ENCODE assay signal across 8 mouse cellular contexts in genomic region chr5:104072272-104072886, GRCm38 (mm10). TPM values are rescaled to one million over a fixed set of nuclear protein-coding genes. Genes with fewer than 3 reads are reported as not detected.
DNase-seq lines count a peak whose midpoint lies in the region; ATAC-seq and TF ChIP-seq lines count a peak whose summit lies in the region.

No protein-coding gene starts in this region.

- H3K36me3 ChIP-seq in kidney, adult 2 months (ENCODE audit: control insufficient read depth, insufficient read depth, low read length) = no peaks in the 10 kb centered on the region
- no peaks in the 10 kb centered on the region for H3K36me3 ChIP-seq in forebrain, embryonic 15.5 days
- H3K36me3 ChIP-seq in limb, embryonic 13.5 days = no peaks in the 10 kb centered on the region

- H3K27ac ChIP-seq in kidney, adult 2 months (ENCODE audit: insufficient read depth, low read depth, low read length) = no peak overlapping the region
- peak overlapping the region; percentile 54 for H3K27ac ChIP-seq in forebrain, embryonic 15.5 days (replicated peaks)
- H3K27ac ChIP-seq in limb, embryonic 13.5 days = 0 out of 2 replicates have a peak overlapping the region, but pooled peaks have one; percentile 17

- H3K9me3 ChIP-seq in forebrain, embryonic 15.5 days = no peaks in the 10 kb centered on the region
- H3K9me3 ChIP-seq in limb, embryonic 13.5 days = no peaks in the 10 kb centered on the region

- H3K4me1 ChIP-seq in kidney, adult 2 months (ENCODE audit: control insufficient read depth, insufficient read depth, low read length) = no peaks in the 10 kb centered on the region
- H3K4me1 ChIP-seq in forebrain, embryonic 15.5 days = 0 out of 2 replicates have a peak, but pooled peaks cover 4% of the 10 kb centered on the region
- H3K4me1 ChIP-seq in limb, embryonic 13.5 days = peaks cover 18% of the 10 kb centered on the region

- no peak overlapping the region for H3K4me2 ChIP-seq in forebrain, embryonic 15.5 days (replicated peaks)
- no peak overlapping the region for H3K4me2 ChIP-seq in limb, embryonic 13.5 days (replicated peaks)

- no peak overlapping the region for H3K9ac ChIP-seq in forebrain, embryonic 15.5 days (replicated peaks)
- no peak overlapping the region for H3K9ac ChIP-seq in limb, embryonic 13.5 days

- H3K4me3 ChIP-seq in kidney, adult 2 months (ENCODE audit: insufficient read depth, low read depth, low read length) = no peak overlapping the region
- no peak overlapping the region for H3K4me3 ChIP-seq in forebrain, embryonic 15.5 days
- no peak overlapping the region for H3K4me3 ChIP-seq in limb, embryonic 13.5 days

- peak; percentile 37 for DNase-seq in kidney, postnatal 14 days
- no peak for DNase-seq in kidney, adult 2 months
- DNase-seq in retina, postnatal 1 day = peak; percentile 94
- no peak for DNase-seq in thymus, postnatal 25 days
- no peak for DNase-seq in adrenal gland, postnatal 4 days (ENCODE audit: low spot score in 2 of 2)
- no peak for DNase-seq in cerebellum, adult 9-10 months

- ATAC-seq in forebrain, embryonic 15.5 days (replicated peaks) = peak; percentile 91
- ATAC-seq in limb, embryonic 13.5 days (ENCODE audit: low FRiP score, low read depth) = peak; percentile 90

- WGBS in kidney, adult 2 months = 46% methylated on average over 7 of the region's 8 CpGs
- WGBS in forebrain, embryonic 15.5 days = 8% methylated on average over 6 of the region's 8 CpGs
- 48% methylated on average over 6 of the region's 8 CpGs for WGBS in limb, embryonic 13.5 days

- no peak for TF ChIP-seq CTCF in kidney, adult 2 months (conservative IDR thresholded peaks at IDR 0.05; ENCODE audit: insufficient read depth, insufficient read length, low read depth, low read length)

- TF ChIP-seq POLR2A in kidney, adult 2 months (IDR thresholded peaks at IDR 0.05; ENCODE audit: low read depth, low read length) = no peak

- no peaks in the 10 kb centered on the region for H3K27me3 ChIP-seq in kidney, adult 2 months (replicated peaks; ENCODE audit: control insufficient read depth, insufficient read depth, low read length)
- no peaks in the 10 kb centered on the region for H3K27me3 ChIP-seq in forebrain, embryonic 15.5 days
- peaks cover 5% of the 10 kb centered on the region; the same call in 1 of the 2 replicates for H3K27me3 ChIP-seq in limb, embryonic 13.5 days

RNA-seq across cellular contexts. Expression of gene Gm17660, which starts 5.0 kb away (rescaled TPM):
- polyA plus RNA-seq in kidney, adult 2 months (2012; rRNA removed) = not detected in 2 replicates
- polyA plus RNA-seq in forebrain, embryonic 15.5 days (2015; fragmentation: Nextera tagmentation; extraction: Ambion mirVana) = 0.47 TPM in 1 of 2 replicates, not detected in the other
- not detected in 2 replicates for polyA plus RNA-seq in limb, embryonic 13.5 days (2015; fragmentation: Nextera tagmentation; extraction: Ambion mirVana)
- not detected for total RNA-seq in adrenal gland, postnatal 4 days (2021)

RNA-seq across cellular contexts. Expression of gene Nudt9, which starts 26.3 kb away (rescaled TPM):
- polyA plus RNA-seq in kidney, adult 2 months (2012; rRNA removed) = 59.7 and 63.8 TPM in 2 replicates
- polyA plus RNA-seq in forebrain, embryonic 15.5 days (2015; fragmentation: Nextera tagmentation; extraction: Ambion mirVana) = 56.6 and 61.3 TPM in 2 replicates
- 62.8 and 63.0 TPM in 2 replicates for polyA plus RNA-seq in limb, embryonic 13.5 days (2015; fragmentation: Nextera tagmentation; extraction: Ambion mirVana)
- total RNA-seq in adrenal gland, postnatal 4 days (2021) = 10 to 100 TPM; 53.2 to 54.8 TPM

RNA-seq across cellular contexts. Expression of gene Sparcl1, which starts 41.2 kb away (rescaled TPM):
- 31.6 and 36.4 TPM in 2 replicates for polyA plus RNA-seq in kidney, adult 2 months (2012; rRNA removed)
- polyA plus RNA-seq in forebrain, embryonic 15.5 days (2015; fragmentation: Nextera tagmentation; extraction: Ambion mirVana) = 84.2 and 92.8 TPM in 2 replicates
- 49.6 and 50.6 TPM in 2 replicates for polyA plus RNA-seq in limb, embryonic 13.5 days (2015; fragmentation: Nextera tagmentation; extraction: Ambion mirVana)
- total RNA-seq in adrenal gland, postnatal 4 days (2021) = 10 to 100 TPM; 83.2 to 85.6 TPM

RNA-seq across cellular contexts. Expression of gene Hsd17b11, which starts 50.7 kb away (rescaled TPM):
- 64.4 and 65.2 TPM in 2 replicates for polyA plus RNA-seq in kidney, adult 2 months (2012; rRNA removed)
- 1.1 and 1.8 TPM in 2 replicates for polyA plus RNA-seq in forebrain, embryonic 15.5 days (2015; fragmentation: Nextera tagmentation; extraction: Ambion mirVana)
- polyA plus RNA-seq in limb, embryonic 13.5 days (2015; fragmentation: Nextera tagmentation; extraction: Ambion mirVana) = 3.5 TPM in 2 replicates
- 10 to 100 TPM; 67.7 to 72.2 TPM for total RNA-seq in adrenal gland, postnatal 4 days (2021)

Comparison
In these comparisons a context has a peak if more than half of its experiments do, and no peak if none do; other contexts are left out.
1. DNase-seq: peak in kidney, postnatal 14 days (single experiment) and retina, postnatal 1 day (single experiment); none in kidney, adult 2 months (single experiment), thymus, postnatal 25 days (single experiment), adrenal gland, postnatal 4 days (0 of 2) and cerebellum, adult 9-10 months (single experiment).